Mouse (Mus musculus) lung, postnatal 14 days (tissue): Measurements from ENCODE around the gene Rbmxl1.

Experiments
- DNase-seq: peaks from one replicate; pipeline ENCODE4 v3.0.0; 2021

The Rbmxl1 gene

GRCm38 (mm10) chr8:78489733-78490132 is 19.0 kb downstream of the Rbmxl1 start:
- no peak for DNase-seq

GRCm38 (mm10) chr8:78477051-78477829 is 31.5 kb downstream of the Rbmxl1 start:
- DNase-seq: no peak

DNA sequence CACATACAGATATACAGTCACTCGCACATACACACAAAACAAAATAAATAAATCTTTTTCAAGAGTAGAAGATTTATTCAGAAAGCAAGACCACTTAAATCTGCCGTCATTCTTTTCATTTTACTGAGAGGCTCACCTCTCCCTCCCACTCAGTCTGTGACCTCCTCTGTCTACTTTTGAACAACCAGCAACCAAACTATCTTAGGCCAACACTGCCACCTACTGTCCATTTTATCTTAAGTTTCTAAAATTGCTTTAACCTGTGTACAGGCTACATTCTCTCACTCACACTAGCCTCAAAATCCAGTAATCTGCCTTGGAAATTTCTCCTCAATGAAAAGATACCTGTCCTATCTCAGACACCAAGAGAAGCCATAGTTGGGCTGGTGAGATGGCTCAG is 40.8 kb downstream of the Rbmxl1 start:
- DNase-seq: no peak

DNA sequence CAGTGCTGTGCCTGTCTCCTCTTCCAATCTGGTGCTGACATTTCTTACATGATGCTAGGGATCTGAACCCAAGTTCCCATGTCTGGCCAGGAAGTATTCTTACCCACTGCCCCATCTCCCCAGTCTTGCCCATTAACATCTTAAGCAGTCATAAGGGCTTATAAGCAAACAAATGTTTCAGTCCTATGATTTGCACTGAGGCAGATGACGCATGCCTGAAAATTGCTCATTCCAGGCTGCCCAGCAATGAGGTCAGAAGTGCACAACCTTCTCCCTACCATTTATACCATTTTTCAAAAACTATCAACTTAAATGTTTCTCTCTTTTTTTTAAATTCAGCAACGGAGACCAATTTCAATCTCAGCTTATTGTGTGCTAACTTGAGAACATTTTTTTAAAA is 44.8 kb downstream of the Rbmxl1 start:
- DNase-seq: no peak

DNA sequence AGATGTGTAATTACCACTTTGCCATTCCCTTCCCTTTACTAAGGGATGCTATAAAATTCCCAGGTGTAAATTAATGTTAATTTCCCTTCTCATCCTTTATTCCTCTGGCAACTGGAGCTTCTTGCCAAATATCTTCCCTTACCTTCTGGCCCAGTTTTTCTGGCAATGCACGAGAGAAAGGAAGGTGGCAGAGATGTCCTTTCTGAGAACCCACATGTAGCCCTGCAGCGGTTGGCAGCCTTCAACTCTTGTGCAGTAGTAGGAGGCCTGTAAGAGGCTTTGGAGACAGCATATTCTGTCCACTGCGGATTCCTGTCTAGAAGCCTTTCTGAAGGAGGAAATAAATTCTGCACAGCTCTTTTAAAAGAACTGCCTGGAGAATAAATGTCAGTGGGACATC is 52.3 kb downstream of the Rbmxl1 start:
- DNase-seq: no peak
